Mouse (Mus musculus): ENCODE measurements at regions not wholly inside any gene's neighbourhood (a gene's known extent, or its start where the extent isn't known, plus 50 kb on each side); places are given as distances from the start of the nearest gene placed in this dataset.
A peak's percentile ranks its signal among the peaks of the same experiment; 100 is the strongest.
"Not testable (repeated sequence)": the region's sequence is repeated elsewhere in the genome, so short reads cannot be mapped to it uniquely, and the experiment has no call there.

DNA sequence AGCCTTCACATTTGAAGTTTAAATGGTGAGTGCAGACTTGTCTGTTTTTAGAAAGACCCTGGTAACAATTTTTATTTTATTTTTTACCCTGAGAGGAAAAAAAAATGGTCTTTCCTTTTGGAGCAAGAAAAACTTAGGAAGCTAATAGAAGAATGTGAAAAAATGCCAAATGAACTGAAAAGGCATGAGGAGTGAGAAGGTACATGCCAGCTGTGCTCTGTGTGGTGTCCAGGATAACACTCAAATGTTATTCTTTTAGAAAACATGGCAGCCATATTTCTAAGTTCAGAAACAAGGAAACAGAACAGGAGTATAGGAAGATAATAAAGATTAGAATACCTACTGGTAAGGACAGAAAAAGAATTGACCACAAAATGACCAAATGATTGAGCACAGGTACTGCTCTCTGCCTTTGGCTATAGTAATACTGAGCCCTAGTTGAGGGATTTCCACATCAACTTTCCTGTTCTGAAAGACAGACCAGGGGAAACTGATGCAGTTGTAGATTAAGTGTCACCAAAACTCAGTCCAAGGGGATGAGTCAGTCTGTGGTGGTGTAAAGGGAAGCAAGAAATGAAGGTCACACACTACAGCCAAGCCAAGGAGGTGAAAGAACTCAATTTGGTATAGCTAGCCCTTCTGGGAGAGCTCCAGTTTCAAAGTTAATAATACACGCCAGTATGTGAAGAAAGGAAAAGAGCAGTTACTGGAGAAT is 758.5 kb downstream of the Robo2 start:
- no peak for ATAC-seq (ENCODE audit: low TSS enrichment)

- ATAC-seq (ENCODE audit: low TSS enrichment): peak; percentile 87
These were observed 764.3 kb downstream of the Robo2 start for GRCm38 (mm10) chr16:73647201-73647782.

DNA sequence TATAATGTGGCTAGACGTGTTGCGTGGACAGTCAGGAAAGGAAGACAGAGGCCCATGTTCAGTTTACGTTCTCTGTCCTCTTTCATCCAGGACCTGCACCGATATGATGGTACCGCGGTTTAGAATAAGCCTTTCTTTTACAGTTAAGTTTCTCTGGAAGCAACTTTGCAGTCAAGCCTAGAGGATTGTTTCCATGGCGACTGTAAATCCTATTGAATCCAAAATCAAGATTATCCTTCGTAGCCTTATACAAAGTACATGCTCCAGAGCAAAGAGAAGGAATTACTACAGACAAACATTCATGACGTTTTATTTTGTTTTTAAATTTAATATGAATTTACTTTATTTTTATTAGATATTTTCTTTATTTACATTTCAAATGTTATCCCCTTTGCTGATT is 798.6 kb downstream of the Robo2 start:
- ATAC-seq (ENCODE audit: low TSS enrichment): no peak

DNA sequence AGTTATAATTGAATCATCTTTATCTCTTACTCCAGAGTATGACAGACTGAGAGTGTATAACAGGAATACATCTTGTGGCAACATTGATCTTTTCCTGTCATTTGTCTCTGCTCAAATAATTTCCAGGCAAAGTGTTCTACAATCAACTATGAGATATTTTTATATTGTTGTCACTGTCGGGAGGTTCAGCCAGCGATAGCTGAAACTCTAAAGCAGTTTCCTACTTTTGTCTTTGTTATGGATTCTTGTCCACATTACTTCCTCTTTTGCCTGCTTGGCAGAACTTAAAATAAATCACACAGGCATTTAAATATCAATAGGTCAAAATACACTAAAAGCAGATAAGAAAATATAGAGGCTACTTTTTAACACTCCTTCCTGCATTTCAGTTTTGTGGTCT is 820.2 kb downstream of the Robo2 start:
- ATAC-seq (ENCODE audit: low TSS enrichment): no peak

- no peak for ATAC-seq (ENCODE audit: low TSS enrichment)
These were observed 850.4 kb downstream of the Robo2 start for GRCm38 (mm10) chr16:73561216-73561615.

- ATAC-seq (ENCODE audit: low TSS enrichment): no peak
These were observed 854.7 kb downstream of the Robo2 start for GRCm38 (mm10) chr16:73556940-73557339.

GRCm38 (mm10) chr16:73543651-73544050 is 868.0 kb downstream of the Robo2 start:
- ATAC-seq (ENCODE audit: low TSS enrichment): no peak

DNA sequence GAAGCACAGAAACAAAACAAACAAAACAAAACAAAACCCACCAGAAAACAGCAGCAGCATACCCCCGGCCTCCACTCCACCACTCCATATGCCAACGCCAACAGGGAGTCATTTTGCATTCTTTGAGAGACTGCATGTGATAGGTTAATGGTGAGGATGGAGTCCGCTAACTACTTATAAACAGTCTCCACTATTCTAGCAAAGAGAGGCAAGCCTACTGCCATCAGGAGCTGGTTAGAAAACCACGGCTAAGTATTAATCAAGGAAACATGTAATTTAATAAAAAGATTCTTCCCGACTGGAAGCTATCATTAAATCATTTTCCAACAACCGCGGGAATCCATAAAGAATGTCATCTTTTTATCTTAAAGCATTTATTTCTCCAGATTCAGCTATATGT is 873.6 kb downstream of the Robo2 start:
- ATAC-seq (ENCODE audit: low TSS enrichment): no peak

GRCm38 (mm10) chr16:73537541-73537940 is 874.1 kb downstream of the Robo2 start:
- ATAC-seq (ENCODE audit: low TSS enrichment): no peak

- no peak for ATAC-seq (ENCODE audit: low TSS enrichment)
These were observed 881.4 kb downstream of the Robo2 start for GRCm38 (mm10) chr16:73530191-73530590.

- ATAC-seq (ENCODE audit: low TSS enrichment): not testable (repeated sequence)
These were observed 888.7 kb downstream of the Robo2 start for GRCm38 (mm10) chr16:73522931-73523330.

- no peak for ATAC-seq (ENCODE audit: low TSS enrichment)
These were observed 906.9 kb downstream of the Robo2 start for GRCm38 (mm10) chr16:73504759-73505158.

- ATAC-seq (ENCODE audit: low TSS enrichment): no peak
These were observed 912.9 kb downstream of the Robo2 start for GRCm38 (mm10) chr16:73498636-73499208.

- peak; percentile 76 for ATAC-seq (ENCODE audit: low TSS enrichment)
These were observed 928.3 kb downstream of the Robo2 start for GRCm38 (mm10) chr16:73483214-73483856.

- ATAC-seq (ENCODE audit: low TSS enrichment): no peak; the same call in 1 of the 2 replicates
These were observed 929.4 kb downstream of the Robo2 start for GRCm38 (mm10) chr16:73482176-73482575.

- no peak for ATAC-seq (ENCODE audit: low TSS enrichment)
These were observed 938.1 kb downstream of the Robo2 start for GRCm38 (mm10) chr16:73473502-73473901.

DNA sequence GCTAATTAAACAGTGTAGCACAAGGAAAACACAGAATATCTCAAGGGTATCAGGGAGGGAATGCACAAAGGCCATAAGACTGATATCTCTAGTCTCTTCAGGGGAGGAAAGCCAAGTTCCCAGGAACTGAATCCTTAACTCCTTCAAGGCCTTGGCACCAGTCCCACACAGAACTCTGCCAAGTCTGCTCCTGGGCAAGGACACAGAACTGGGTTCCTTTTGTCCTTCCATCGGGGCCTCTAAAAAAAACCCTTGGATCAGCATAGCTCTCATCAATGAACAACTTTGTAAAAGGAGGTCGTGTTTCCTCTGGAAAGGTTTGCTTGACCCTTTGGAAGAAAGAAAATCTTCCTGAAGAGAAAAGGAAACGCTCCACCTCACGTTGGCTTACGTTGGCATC is 940.1 kb downstream of the Robo2 start:
- ATAC-seq (ENCODE audit: low TSS enrichment): peak; percentile 50; the same call in 1 of the 2 replicates

- no peak for ATAC-seq (ENCODE audit: low TSS enrichment)
These were observed 941.1 kb downstream of the Robo2 start for GRCm38 (mm10) chr16:73470535-73470934.

GRCm38 (mm10) chr16:73466296-73466695 is 945.3 kb downstream of the Robo2 start:
- no peak for ATAC-seq (ENCODE audit: low TSS enrichment)

DNA sequence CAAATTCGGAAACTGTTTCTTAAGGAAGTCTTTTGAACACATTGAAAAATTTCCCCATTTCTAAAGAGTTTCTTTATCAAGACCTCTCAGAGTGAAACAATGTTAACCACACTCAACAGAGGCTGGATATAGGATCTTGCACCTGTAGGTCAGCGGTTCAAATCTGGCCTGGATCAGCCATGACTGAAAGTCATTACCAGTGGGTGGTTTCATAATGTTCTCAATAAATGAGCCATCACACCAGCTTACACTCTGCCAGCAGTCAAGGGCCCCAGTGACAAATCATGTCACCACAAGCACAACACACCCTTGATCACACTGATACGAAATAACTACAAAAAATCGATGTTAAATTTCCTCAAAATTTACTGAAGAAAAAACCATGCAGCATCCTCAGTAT is 949.1 kb downstream of the Robo2 start:
- no peak for ATAC-seq (ENCODE audit: low TSS enrichment)

DNA sequence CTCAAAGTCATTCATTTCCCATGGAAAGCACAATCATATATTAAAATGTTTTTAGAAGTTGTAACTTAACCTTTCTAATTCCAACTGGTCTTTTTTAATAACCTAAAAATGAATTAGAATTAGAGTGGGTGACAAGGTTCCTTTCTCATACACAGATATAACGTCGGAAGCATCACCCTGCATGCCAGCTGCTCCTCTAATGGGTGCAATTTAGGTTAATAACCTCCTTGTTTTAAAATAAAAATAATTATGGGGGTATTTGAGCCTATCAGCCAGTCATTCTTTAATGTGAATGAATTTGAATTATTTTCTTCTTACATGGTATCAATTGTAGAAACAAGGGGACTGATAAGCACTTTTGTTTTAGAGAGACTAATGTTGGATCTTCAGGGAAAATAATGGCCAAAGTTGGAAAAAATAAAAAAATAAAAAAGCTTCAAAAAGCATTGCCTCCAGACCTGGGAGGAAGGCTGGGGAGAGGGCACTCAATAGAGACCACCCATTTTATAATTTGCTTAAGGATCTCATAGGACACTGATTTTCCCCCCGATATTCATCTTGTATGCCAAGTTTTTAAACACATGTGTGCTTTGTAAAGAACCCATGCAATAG is 960.9 kb downstream of the Robo2 start:
- no peak for ATAC-seq (ENCODE audit: low TSS enrichment)

DNA sequence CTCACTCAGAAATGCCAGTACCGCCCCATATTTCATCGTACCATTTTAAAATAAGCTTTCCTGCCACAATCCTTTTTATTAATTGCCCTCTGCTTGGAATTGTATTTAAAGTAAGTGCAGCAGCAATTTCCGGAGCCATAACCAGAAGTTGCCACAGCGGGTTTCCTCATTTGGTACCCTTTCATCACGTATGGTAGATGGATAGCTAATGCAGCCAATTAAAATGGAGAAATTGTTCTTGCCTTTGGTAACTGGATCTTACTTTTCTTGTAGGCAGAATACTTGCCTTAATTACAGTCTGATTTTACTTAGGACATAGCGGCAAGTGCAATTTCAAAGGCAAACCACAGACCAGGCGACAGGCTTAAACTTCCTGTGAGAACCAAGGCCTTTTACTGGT is 961.8 kb downstream of the Robo2 start:
- ATAC-seq (ENCODE audit: low TSS enrichment): no peak
